Mouse (Mus musculus) hindbrain, postnatal 0 days (tissue): ENCODE results near the gene Itpr1. TPM values are rescaled to one million over a fixed set of nuclear protein-coding genes. Genes with fewer than 3 reads are reported as not detected.
"Not testable (repeated sequence)": the region's sequence is repeated elsewhere in the genome, so short reads cannot be mapped to it uniquely, and the experiment has no call there.

Experiments
- ATAC-seq: fragments of 200-750 bp; cut with Nextera tagmentation; 2 replicates; pipeline ENCODE4 v1.8.0; 2017; ENCODE audit warnings: mild to moderate bottlenecking, moderate TSS enrichment, moderate library complexity
- DNase-seq: peaks from one replicate; pipeline ENCODE4 v3.0.0-alpha.2; 2015; ENCODE audit warnings: low spot score
- H3K27ac ChIP-seq: fragments of 300-500 bp; sonication (generic); 2 replicates; pipeline ENCODE4 v1.5.1; 2014; ENCODE audit warnings: mild to moderate bottlenecking
- H3K27me3 ChIP-seq: fragments of 300-500 bp; sonication (generic); 2 replicates; pipeline ENCODE4 v1.6.1; 2014; ENCODE audit warnings: low read length, mixed read lengths; ENCODE audit not compliant: insufficient read depth
- H3K36me3 ChIP-seq: fragments of 300-500 bp; sonication (generic); 2 replicates; pipeline ENCODE4 v1.6.1; 2014; ENCODE audit warnings: low read length, mixed read lengths; ENCODE audit not compliant: insufficient read depth
- H3K4me1 ChIP-seq: fragments of 300-500 bp; sonication (generic); 2 replicates; pipeline ENCODE4 v1.6.1; 2014; ENCODE audit warnings: antibody characterized with exemption, low read length, mixed read lengths; ENCODE audit not compliant: insufficient read depth
- H3K4me2 ChIP-seq: fragments of 300-500 bp; sonication (generic); 2 replicates; pipeline ENCODE4 v1.6.1; 2014; ENCODE audit warnings: low read depth, mild to moderate bottlenecking, low read length, moderate library complexity, mixed read lengths
- H3K4me3 ChIP-seq: fragments of 300-500 bp; sonication (generic); 2 replicates; pipeline ENCODE4 v1.5.1; 2014; ENCODE audit warnings: low read length
- H3K9ac ChIP-seq: fragments of 300-500 bp; sonication (generic); replicated peaks from 2 replicates; pipeline ENCODE4 v1.6.1; 2014; ENCODE audit warnings: mild to moderate bottlenecking, low read length, moderate library complexity, mixed read lengths
- H3K9me3 ChIP-seq: fragments of 300-500 bp; sonication (generic); 2 replicates; pipeline ENCODE4 v1.6.1; 2016; ENCODE audit warnings: low read length, mixed read lengths
- CTCF ChIP-seq: IDR thresholded peaks from 2 replicates; pipeline ENCODE4 v1.5.1; 2016; ENCODE audit warnings: antibody characterized with exemption, control low read depth, low read depth
- WGBS: fragments of 180-500 bp; shearing (Covaris S2); extraction: QIAGEN DNeasy Blood & Tissue Kit; methylation state at CpG from one replicate; pipeline ENCODE4 v1.1.7; 2014; 5-methylcytosine and 5-hydroxymethylcytosine counted together
- polyA plus RNA-seq: library from polyadenylated mRNA; unstranded; fragments of >200 nt; fragmentation: Nextera tagmentation; extraction: Ambion mirVana; gene quantifications from 2 replicates; pipeline ENCODE4 v1.2.1, GENCODE M21; 2015
- total RNA-seq: library from RNA; depleted of rRNA; stranded (reverse); fragments of >200 nt; gene quantifications from 2 replicates; pipeline ENCODE4 v1.2.3, GENCODE M21; 2014

Itpr1 gene
- total and polyA plus RNA-seq, 2 experiments from 2014 or later: 7.2 to 47.1 TPM

DNA sequence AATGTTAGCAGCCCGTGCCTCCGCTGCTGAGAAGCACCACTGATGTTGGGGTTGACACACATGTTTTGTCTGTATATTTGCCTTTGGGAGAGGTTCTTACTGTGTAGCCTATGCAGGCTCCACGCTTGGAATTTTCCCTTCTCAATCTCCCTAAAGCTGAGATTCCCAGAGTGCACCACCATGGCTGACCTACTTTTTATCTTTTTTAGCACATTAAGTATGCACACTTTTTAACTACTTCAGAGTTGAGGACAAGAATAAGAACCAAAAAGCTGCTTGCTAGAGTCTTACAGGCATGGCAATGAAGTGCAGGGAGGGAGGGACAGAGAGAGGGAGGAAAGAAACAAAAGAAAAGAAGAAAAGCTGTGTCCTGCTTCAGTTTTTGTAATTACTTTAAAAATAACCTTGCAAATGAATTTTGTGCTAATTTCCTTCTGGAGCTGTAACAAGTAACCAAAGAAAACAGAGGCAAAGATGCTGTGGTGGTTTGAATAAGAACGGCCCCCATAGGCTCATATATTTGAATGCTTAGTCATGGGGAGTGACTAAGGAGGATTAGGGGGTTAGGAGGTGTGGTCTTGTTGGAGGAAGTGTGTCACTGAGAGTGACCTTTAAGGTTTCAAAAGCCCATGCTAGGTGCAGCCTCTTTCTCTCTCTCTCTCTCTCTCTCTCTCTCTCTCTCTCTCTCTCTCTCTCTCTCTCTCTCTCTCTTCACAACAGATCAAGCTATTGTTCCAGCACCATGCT, 344.9 kb downstream of the Itpr1 start:
- H3K4me2 ChIP-seq: no peak overlapping the region
- no peaks in the 10 kb centered on the region for H3K36me3 ChIP-seq
- no peaks in the 10 kb centered on the region for H3K4me1 ChIP-seq
- H3K4me3 ChIP-seq: no peak overlapping the region
- H3K27me3 ChIP-seq: no peaks in the 10 kb centered on the region
- no peak for DNase-seq
- WGBS: 87% methylated on average over 4 of the region's 4 CpGs
- ATAC-seq: no peak
- no peak overlapping the region for H3K27ac ChIP-seq
- H3K9me3 ChIP-seq: no peaks in the 10 kb centered on the region
- H3K9ac ChIP-seq: no peak overlapping the region
- TF ChIP-seq CTCF: no peak

DNA sequence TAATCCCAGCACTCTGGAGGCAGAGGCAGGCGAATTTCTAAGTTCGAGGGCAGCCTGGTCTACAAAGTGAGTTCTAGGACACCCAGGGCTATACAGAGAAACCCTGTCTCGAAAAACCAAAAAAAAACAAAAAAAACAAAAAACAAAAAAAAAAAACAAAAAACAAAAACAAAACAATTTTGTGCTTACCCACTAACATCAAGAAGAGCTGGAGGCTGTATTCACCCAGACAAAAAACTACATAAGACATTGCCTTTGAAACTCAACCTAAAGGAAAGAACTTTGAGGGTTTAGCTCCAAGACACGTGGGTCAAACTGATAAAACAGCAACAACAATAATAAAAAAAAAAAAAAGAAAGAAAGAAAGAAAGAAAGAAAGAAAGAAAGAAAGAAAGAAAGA, 346.3 kb downstream of the Itpr1 start:
- not testable (repeated sequence) for H3K9me3 ChIP-seq, H3K4me3 ChIP-seq, H3K9ac ChIP-seq, H3K4me2 ChIP-seq, H3K4me1 ChIP-seq, DNase-seq, ATAC-seq, H3K36me3 ChIP-seq, H3K27me3 ChIP-seq, H3K27ac ChIP-seq
- WGBS: 87% methylated on average over 4 of the region's 4 CpGs

DNA sequence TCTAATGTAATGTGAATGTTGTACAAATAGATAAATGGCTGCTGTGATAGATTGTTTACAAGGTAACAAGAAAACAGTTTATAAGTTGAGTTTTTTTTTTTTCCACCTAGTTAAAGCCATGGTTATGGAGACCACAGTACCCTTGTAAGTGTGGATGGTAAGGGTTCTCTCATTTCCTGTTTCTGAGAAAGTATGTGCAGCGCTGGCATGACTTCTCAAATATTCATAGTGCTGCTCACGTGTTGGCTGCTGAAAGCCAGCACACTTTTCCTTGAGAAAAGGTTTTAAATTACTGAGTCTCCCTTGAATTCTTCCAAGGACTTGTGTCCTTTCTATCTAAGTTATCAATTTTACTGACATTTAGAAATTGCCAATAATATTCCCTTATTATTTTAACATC, 350.1 kb downstream of the Itpr1 start:
- Histone ChIP-seq H3K27ac (no peak overlapping the region), H3K27me3 (no peaks in the 10 kb centered on the region), H3K4me3 (no peak overlapping the region), H3K4me1 (no peaks in the 10 kb centered on the region), H3K36me3 (no peaks in the 10 kb centered on the region), H3K4me2 (no peak overlapping the region), H3K9ac (no peak overlapping the region), H3K9me3 (no peaks in the 10 kb centered on the region)
- no peak for DNase-seq
- TF ChIP-seq CTCF: no peak
- WGBS: 91% methylated on average over 2 of the region's 2 CpGs
- no peak for ATAC-seq

DNA sequence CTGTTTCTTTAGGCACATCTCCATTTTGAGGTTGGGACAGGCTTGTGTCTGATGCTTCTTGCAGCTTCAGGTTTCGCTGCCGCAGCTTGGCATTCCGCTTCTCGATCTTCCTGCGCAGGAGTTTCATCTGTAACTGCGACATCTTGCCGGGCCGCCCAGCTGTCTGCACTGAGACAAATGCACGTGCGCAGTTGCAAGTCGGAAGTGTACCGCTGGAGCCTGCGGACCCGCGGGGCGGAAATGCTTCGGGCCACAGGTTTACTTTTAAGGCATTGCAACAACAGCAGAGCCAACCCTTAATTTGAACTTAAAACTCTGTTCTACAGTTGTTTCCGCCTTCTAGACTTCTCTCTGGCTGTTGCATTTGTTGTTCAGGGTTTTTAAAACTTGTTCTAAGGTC, 352.6 kb downstream of the Itpr1 start:
- DNase-seq, ATAC-seq, H3K4me3 ChIP-seq, H3K27ac ChIP-seq, H3K27me3 ChIP-seq, H3K9me3 ChIP-seq, H3K36me3 ChIP-seq, H3K9ac ChIP-seq, H3K4me2 ChIP-seq, H3K4me1 ChIP-seq: not testable (repeated sequence)
- WGBS: 88% methylated on average over 18 of the region's 18 CpGs

DNA sequence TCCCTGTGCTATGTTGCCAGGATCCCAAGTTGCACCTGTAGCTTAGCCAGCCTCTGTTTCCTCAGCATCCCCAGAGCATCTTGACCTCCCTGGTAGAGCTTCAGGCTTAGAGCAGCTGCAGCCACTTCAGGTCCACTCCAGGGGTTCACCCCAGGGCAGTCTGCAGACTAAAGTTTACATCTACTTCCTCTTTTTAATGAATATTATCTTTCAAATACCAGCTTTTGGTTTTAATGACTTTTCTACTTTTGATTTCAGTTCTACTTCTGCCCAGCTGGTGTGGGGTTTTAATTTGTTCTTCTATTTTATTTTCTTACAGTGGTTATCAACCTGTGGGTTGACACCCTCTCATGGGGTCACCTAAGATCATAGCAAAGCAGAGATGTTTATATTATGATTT, 353.7 kb downstream of the Itpr1 start:
- no peak overlapping the region for H3K9ac ChIP-seq
- H3K27ac ChIP-seq: no peak overlapping the region
- no peaks in the 10 kb centered on the region for H3K9me3 ChIP-seq
- ATAC-seq (no peak), DNase-seq (no peak)
- H3K27me3 ChIP-seq: no peaks in the 10 kb centered on the region
- H3K36me3 ChIP-seq: no peaks in the 10 kb centered on the region
- no peak for TF ChIP-seq CTCF
- H3K4me1 ChIP-seq: peaks cover 3% of the 10 kb centered on the region; the same call in 1 of the 2 replicates
- no peak overlapping the region for H3K4me3 ChIP-seq
- H3K4me2 ChIP-seq: no peak overlapping the region

DNA sequence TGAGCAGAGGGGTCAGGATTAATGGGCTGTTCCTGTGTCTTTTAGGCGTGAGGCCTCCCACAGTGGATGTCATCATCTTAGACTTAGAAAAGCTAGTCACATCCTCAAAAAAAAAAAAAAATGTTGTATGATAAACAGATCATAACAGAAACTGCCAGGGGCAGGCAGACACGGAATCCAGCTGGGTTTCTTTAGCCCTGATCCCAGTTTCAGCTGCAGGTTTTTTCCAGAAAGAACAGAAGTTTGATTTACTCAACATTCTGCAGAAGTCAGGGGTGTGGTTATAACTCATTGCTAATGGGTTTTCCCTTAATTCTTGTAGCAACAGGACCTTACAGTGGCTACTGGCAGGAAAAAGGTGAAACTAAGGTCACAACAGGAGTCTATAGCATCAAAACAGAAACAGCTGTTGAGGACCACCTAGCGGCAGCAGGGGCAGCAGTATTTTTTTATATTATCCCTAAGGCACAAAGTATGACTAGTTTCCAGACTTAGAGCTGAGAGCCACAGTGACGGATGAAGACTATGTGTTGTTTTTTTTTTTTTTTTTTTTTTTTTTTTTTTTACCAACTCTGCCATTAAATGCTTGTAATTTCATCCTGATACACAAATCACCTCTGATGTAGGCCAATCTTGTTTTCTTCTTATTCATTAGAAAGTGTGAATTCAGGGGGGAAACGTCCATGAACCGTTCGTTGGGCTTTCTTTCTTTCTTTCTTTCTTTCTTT, 356.7 kb downstream of the Itpr1 start:
- no peaks in the 10 kb centered on the region for H3K36me3 ChIP-seq
- no peak overlapping the region for H3K9ac ChIP-seq
- H3K4me3 ChIP-seq: no peak overlapping the region
- no peak overlapping the region for H3K4me2 ChIP-seq
- H3K9me3 ChIP-seq: no peaks in the 10 kb centered on the region
- ATAC-seq (no peak), DNase-seq (no peak)
- H3K27ac ChIP-seq: no peak overlapping the region
- 70% methylated on average over 7 of the region's 7 CpGs for WGBS
- no peaks in the 10 kb centered on the region for H3K27me3 ChIP-seq
- TF ChIP-seq CTCF: peak; percentile 13; the same call in 1 of the 2 replicates
- peaks cover 3% of the 10 kb centered on the region; the same call in 1 of the 2 replicates for H3K4me1 ChIP-seq
